Mouse (Mus musculus): ENCODE data around the gene Nme1.

- TF ChIP-seq CTCF (IDR thresholded peaks at IDR 0.05; ENCODE audit: control insufficient read depth, insufficient read depth, low read length) (no peak), POLR2A (IDR thresholded peaks at IDR 0.05; ENCODE audit: borderline replicate concordance, control insufficient read depth, low read depth, low read length) (no peak)
These were observed 20.2 kb upstream of the Nme1 start for GRCm38 (mm10) chr11:93988328-93989062.
